Mouse (Mus musculus) G1E-ER4 (cell line): ENCODE results near the gene Gaa. TPM values are rescaled to one million over a fixed set of nuclear protein-coding genes. Genes with fewer than 3 reads are reported as not detected.

ENCODE experiments used
- GATA1 ChIP-seq: IDR thresholded peaks from one replicate; pipeline ENCODE4 v1.8.0; 2012; ENCODE audit warnings: low read length, inconsistent platforms
- polyA plus RNA-seq: library from polyadenylated mRNA; stranded (reverse); fragments of >175 nt; gene quantifications from 2 replicates; pipeline ENCODE4 v1.2.3, GENCODE M21; 2012

Gaa gene
- polyA plus RNA-seq, result 82.6 and 123 TPM in 2 replicates

DNA sequence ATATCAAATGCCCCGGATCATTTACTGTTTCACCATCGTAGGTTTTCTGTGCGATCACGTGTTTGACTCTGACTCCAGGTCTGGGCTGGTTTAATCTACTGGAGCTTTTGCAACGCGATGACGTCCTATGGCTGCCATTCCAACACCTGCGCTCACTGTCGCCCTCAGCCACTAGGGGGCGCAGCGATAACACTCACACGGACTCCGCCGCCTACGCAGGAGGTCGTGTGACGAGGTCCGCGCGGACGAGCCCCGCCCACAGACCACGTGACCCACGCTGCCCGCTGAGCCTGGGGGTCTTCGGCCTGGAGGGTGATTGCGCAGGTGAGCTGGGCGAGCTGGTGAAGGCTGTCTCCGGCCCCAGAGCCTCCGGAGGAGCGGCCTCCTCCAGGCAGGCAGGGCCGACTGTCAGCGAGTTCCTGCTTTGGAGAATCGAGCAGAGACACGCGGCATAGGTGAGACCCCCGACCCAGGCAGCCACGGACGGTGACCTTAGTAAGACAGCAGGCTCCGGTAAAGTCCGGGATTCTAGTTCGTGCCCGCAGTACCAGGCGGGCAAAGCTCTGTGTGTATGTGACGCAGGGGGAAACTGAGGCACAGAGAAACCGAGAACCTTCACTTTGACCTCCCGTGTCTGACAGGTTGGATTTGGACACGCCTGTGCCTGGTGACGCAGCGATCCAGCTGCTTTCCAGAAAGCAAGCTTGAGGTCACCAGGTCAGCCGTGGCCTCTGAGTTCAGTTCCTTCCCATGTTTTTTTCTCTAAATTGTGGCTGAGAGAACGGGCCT lies at the start of gene Gaa:
Gene Gaa (plus strand): TSS at position 120 of the 789 bp plus-strand sequence.
- no peak for TF ChIP-seq GATA1

DNA sequence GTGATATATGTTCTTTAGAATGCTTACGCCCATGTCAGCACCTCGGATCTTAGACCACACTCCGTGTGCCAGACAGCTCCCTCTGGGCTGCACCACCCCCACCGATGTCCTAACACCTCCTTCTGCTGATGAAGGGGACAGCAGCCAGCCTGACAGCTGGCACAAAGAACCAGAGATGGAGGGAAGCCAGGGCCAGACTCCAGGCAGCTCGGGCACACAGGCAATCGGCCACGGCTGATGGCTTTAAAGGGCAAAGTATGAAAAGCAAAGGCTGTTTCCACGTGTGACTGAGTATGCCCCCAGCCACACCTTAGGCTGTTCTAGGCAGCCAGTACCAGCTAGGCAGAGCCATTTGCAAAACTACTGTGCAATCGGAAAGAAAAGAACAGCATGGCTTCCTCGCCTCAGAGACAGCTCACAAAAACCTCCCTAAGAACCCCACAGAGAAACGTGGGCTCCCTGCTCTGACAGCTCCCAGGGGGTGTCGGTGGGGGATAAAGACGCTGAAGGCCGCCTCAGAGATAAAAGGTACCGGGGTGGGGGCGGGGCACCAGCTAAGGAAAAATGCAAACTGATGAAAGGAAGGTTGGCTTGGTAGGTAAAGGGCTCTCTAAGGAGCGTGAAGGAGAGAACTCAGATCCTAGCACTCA lies 47.7 kb upstream of the Gaa start:
- TF ChIP-seq GATA1, result no peak

DNA sequence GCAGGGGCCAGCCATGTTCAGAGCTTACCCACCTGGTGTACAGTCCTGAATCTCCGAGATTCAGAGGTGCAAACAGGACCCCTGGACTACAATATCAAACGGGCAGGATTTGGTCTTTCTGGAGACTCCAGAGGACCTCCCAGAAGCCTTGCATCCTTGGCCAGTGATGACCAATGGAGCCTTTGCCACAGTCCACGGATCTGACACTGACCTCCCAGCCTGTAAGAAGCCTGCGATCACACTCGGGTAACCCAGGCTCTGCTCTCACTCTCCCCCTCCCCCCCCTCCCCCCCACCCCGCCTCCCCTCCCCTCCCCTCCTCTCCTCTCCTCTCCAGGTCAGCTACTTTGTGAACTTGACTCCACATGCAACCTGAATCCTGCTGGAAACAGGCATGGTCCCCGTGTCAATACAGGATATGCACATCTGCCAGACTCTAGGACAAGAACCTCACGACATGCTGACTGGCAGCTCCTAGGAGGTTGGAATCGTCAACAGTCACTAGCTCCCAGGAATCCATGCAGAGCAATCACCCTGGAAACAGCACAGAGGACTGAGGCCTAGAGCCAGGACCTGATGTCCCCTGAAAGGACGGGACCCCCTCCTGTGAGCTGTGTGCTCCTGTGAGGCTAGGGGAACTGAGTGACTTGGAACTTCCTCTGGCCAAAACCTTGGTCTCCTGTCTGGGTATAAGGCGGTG lies 45.7 kb upstream of the Gaa start:
- TF ChIP-seq GATA1, result no peak

DNA sequence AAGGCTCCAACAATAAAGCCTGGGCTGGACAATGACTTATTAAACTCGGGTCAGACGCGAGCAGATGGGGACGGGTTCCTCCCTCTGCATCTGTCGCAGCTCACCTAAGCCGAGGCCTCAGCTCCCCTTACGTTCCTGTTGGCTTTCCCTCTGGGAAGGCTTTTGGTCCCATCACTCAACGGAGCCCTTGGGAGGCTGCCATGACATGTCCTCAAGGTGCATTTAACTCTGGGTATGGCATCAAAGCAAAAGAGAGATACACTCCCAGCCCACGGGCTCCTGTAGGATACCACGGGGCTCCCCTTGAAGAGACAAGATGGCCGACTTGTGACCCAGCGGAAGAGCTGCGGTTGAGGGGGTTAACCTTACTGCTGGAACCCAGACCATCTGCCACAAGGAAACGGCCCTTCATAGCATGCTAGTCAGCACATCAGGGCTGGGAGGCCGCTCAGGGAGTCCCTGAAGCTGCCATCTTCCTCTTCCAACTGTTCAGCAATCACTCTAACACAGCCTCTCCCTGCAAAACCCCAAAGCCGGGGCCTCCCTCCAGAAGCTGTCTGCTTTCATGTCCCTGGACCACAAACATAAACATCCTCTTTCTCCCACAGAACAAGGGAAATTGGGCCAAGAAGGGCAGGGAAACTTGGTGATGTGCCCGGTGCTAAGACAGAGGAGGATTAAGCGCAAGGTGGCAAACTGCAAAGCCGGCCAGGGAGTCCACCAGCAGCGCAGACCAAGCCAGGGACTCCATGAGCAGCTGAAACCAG lies 44.4 kb upstream of the Gaa start:
- TF ChIP-seq GATA1, result no peak

DNA sequence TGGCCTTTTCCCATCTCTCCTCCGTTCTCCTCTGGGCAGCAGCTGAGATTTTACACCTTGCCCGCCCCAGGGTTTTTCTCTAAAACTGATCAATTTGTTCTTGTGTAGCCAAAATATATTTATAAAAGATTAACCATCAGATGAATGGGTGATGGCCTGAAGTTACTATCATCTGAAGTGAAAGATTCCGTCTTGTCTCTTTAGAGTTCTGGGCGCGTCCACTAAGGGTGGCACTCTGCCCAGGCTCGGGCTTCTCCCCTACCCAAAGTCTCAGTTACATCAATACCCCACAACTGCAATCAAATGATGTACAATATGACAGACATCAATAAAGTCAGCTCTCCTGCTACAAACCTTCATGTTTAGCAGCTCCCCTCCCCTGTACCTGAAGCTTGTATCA lies 42.8 kb upstream of the Gaa start:
- TF ChIP-seq GATA1, result no peak

DNA sequence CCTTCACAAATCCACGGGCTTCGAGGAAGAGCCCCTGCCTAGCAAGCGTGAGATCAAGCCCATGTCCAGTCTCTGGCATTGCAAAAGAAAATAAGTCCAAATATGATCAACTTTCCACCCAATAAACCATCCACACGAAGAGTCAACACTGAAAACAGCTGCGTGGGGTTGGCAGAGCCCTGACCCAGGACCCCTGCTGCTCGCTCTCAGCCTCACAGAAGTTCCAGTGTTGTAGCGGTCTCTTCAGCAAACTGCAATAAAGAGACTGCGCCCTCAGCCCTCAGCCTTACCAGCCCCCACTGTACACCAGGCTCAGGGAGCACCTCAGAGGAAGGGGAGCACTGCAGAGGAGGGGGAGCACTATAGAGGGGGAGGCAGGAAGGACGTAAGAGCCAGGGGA lies 42.1 kb upstream of the Gaa start:
- no peak for TF ChIP-seq GATA1

DNA sequence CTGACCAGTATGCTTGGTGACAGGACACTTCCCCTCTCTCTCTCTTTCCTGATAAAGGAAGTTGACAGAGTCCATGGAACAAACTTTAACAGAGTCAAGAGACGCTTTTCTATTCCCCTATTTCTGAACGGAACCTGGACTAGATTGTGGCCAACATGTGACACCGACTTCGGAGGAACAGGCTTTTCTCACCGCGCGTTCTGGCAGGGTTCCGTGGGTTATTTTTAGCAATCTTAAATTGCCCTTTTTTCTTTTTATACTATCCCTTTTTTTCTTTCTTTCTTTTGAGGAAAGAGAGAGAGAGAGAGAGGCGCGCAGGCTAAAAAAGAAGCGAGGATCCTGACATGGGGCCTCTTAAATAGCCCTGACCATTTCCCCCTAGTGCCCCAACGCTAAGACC lies 40.1 kb upstream of the Gaa start:
- TF ChIP-seq GATA1, result no peak

DNA sequence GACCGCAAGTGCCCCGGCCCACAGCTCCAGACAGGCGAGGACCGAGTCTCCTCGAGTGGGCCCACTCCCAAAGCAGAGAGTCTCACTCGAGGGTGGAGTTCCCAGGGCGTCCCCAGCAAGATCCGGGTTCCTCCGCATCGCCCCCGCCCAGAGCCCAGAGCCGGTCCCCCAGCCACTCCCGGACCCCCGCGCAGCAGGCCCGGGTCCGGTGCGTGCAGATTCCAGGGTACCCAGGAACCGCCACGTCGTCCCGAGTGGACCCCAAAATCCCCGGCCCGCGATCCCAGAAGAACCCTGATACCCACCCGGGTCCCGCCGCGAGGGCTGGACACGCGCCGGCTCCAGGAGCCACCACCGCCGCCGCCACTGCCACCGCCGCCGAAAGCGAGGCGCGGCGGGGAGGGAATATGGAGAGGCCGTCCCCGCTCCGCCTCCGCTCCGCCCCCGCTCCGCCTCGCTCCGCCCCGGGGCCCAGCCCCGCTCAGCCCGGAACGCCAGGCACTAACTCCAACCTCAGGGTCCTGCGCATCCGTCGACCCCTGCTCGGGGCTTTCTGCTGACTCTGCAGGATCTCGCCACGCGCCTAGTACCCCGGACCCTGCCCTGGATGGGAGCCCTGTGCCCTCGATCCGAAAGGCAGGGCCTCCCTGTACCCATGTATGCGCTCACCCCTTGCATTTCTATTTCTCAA lies 39.5 kb upstream of the Gaa start, which contains the start of the genes Tbc1d16 and Ccdc40:
Gene Tbc1d16 (minus strand): TSS at position 409 of the 691 bp plus-strand sequence.
Gene Ccdc40 (plus strand): TSS at position 482 of the 691 bp plus-strand sequence.
- TF ChIP-seq GATA1, result no peak

DNA sequence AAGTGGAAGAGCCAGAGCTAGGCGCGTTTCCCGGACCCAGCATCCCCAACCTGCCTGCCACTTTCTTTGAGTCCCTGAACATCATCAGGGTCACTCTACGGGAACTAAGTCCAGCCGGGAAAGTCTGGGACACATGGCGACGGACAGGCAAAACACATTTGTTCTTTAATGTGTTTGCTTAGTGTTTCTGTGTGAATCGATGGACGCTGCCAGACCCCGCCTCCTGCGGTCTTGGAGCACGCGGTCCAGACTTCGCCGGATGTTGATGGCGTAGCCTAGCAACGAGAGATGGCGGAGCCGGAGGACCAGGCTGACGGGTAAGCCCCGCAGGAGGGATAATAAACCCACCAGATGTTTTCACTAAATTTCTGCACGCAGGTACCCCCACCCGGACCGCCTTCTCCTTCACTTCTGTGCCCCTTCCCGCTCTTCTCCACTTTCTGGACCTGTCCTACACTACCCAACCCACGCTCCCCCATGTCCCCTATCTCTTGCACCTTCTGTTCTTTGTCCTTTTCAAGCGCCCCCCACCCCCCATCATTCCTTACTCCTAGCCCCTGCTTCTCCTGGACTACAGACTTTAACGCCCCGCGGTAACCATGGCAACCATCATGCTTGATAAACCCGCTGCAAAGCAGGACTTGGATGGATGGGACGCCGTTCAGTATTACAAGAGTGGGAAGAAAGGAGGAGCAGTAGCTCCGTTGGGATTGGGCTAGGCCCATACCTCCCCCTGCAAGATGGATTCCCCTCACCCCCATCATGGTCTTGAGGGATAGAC lies 38.7 kb upstream of the Gaa start:
- no peak for TF ChIP-seq GATA1

DNA sequence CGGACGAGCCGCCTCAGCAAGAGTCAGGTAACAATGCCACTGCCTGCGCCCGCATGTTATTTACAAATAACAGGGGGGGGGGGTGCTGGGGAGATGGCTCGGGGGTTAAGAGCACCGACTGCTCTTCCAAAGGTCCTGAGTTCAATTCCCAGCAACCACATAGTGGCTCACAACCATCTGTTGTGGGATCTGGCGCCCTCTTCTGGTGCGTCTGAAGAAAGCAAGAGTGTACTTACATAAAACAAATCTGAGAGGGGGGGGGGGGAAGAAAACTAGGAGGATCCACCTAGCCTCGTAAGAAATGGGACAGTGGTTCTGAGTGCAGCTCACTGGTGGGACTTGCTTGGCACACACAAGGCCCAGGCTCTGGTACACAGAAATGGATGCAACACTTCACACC lies 32.9 kb upstream of the Gaa start:
- no peak for TF ChIP-seq GATA1

DNA sequence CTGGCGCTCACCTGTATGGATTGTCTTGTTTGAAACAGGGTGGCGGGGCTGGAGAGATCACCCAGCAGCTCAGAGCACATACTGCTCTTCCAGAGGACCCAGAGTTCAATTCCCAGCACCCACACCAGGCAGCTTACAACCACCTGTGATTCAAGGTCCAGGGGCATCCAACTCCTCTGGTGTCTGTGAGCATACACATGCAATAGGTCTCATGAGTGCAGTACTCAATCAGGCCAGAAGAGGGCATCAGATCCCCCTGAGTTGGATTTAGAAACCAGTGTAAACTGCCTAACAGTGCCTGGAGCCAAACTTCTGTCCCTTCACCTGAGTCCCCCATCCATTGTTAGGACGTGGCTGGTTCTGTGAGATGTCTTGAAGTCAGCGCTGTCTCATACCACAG lies 32.1 kb upstream of the Gaa start:
- no peak for TF ChIP-seq GATA1

DNA sequence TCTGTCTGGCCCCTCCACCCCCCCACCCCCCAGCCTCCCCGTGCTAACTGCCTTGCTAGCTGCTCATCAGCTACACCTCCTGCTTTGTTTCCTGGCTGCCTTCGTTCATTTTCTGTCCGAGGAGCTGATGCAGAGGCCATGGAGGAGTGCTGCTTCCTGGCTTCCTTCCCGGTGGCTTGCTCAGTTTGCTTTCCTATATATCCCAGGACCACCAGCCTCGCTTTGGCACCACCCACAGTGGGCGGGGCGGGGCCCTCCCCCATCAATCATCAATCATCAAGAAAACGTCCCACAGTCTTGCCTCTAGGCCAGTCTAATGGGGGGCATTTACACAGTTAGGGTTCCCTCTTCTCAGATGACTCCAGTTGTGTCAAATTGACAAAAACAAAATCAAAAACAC lies 31.3 kb upstream of the Gaa start:
- TF ChIP-seq GATA1, result no peak

DNA sequence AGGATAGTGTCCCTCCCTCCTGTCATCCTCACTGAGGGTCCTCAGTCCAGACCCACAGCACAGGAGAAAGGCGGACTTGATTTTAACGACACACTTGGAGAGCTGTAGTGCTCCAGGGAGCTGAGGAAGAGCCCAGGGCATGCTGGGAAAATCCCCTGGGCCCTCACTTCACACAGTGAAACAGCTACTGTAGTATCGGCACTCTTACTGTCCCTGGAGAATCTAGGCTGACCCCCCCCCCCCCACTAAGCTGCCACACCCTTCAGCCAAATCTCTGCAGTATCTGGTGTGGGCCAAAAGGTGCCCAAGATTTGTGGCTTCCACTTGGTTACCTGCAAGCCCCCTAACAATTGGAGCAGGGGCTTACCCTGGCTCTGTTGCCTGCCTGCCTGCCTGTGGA lies 30.7 kb upstream of the Gaa start:
- no peak for TF ChIP-seq GATA1
